Mouse (Mus musculus) olfactory bulb, adult 2 months (tissue): Measurements from ENCODE around the gene Zcchc12. TPM values are rescaled to one million over a fixed set of nuclear protein-coding genes. Genes with fewer than 3 reads are reported as not detected.

Experiments
- H3K27ac ChIP-seq: fragments of 200-500 bp; 2 replicates; pipeline ENCODE4 v1.5.1; 2012; ENCODE audit warnings: low read depth, low read length; ENCODE audit not compliant: insufficient read depth
- H3K4me1 ChIP-seq: fragments of 200-500 bp; 2 replicates; pipeline ENCODE4 v1.6.1; 2012; ENCODE audit warnings: low read length; ENCODE audit not compliant: control insufficient read depth, insufficient read depth
- H3K4me3 ChIP-seq: fragments of 200-500 bp; 2 replicates; pipeline ENCODE4 v1.5.1; 2012; ENCODE audit warnings: mild to moderate bottlenecking, low read depth, low read length, moderate library complexity; ENCODE audit not compliant: insufficient read depth
- CTCF ChIP-seq: fragments of 200-500 bp; IDR thresholded peaks from 2 replicates; pipeline ENCODE4 v1.5.1; 2012; ENCODE audit warnings: low read depth, mild to moderate bottlenecking, low read length, moderate library complexity; ENCODE audit not compliant: insufficient read depth
- POLR2A ChIP-seq: fragments of 200-500 bp; IDR thresholded peaks from 2 replicates; pipeline ENCODE4 v1.6.1; 2012; ENCODE audit warnings: mild to moderate bottlenecking, low read depth, low read length, moderate library complexity; ENCODE audit not compliant: insufficient read depth
- WGBS: fragments of 180-500 bp; shearing (Covaris S2); methylation state at CpG from one replicate; pipeline ENCODE4 v1.1.7; 2018; 5-methylcytosine and 5-hydroxymethylcytosine counted together
- polyA plus RNA-seq: library from polyadenylated mRNA; stranded (reverse); fragments of >200 nt; gene quantifications from 2 replicates; pipeline ENCODE4 v1.2.4, GENCODE M21; 2012; ENCODE audit warnings: low replicate concordance; ENCODE audit not compliant: missing spikeins, insufficient read depth, insufficient read length

Gene Zcchc12
- polyA plus RNA-seq, 1 experiment, result not detected

DNA sequence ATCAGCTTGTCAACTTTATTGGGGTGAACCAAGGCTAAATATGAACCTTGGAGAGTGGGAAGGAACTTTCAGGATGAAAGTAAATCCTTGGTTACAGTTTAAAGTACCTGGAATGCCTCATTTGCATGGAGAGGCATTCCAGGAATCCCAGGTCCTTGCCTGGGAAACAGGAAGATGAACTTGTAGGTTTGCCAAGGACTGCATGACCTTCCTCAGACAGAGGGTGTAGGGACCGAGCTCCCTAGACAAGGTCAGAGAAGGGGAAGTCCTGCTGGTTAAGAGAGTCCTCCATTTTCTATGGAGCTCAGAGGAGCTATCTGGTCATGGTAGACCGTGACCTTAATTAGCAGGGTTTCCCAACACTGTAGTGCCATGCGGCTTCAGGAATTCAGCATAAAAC lies 15.5 kb downstream of the Zcchc12 start:
- WGBS, result 90% methylated on average over 3 of the region's 3 CpGs
- Histone ChIP-seq H3K27ac (no peak overlapping the region), H3K4me1 (no peaks in the 10 kb centered on the region), H3K4me3 (no peak overlapping the region)
- no peak for TF ChIP-seq POLR2A
- TF ChIP-seq CTCF, result no peak

DNA sequence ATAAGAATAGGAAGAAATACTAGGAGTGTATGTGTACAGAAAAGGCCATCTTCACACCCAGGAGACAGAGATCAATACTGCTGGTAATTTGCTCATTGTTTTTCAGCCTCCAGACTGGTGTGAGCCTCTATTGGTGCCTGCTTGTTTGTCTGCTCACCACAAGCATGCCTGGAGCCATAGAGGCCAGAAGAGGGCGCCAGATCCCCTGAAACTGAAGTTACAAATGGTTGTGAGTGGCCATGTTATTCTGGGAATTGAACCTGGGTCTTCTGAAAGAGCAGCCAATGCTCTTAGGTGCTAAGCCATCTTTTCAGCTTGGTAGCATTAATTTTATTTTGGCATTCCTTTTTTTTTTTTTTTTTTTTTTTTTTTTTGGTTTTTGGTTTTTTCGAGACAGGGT lies 25.7 kb downstream of the Zcchc12 start:
- Histone ChIP-seq H3K27ac (no peak overlapping the region), H3K4me3 (no peak overlapping the region), H3K4me1 (no peaks in the 10 kb centered on the region)
- no peak for TF ChIP-seq CTCF
- no peak for TF ChIP-seq POLR2A
- WGBS, result 38% methylated on average over 2 of the region's 2 CpGs

DNA sequence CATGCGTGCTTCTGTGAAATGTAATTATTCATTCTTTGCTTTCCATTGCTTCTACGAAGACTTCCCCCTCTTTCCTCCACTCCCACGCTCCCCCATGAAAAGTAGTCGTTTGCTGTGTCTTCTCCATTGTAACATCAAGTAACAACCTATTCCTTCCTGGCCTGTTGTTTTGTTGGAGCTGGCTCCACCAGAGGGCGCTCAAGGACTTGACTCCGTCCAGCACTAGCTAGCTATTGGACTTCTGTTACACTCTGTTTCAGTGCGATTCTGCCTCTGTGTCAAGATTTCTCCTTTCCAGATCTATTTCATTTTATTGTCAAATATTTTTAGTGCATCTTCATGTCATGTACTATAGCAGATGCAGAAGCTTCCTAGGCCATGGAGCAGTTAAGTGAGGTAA lies 30.1 kb downstream of the Zcchc12 start:
- TF ChIP-seq POLR2A (no peak), CTCF (no peak)
- Histone ChIP-seq H3K27ac (no peak overlapping the region), H3K4me1 (no peaks in the 10 kb centered on the region), H3K4me3 (no peak overlapping the region)
- WGBS, result 15% methylated on average over 7 of the region's 7 CpGs

DNA sequence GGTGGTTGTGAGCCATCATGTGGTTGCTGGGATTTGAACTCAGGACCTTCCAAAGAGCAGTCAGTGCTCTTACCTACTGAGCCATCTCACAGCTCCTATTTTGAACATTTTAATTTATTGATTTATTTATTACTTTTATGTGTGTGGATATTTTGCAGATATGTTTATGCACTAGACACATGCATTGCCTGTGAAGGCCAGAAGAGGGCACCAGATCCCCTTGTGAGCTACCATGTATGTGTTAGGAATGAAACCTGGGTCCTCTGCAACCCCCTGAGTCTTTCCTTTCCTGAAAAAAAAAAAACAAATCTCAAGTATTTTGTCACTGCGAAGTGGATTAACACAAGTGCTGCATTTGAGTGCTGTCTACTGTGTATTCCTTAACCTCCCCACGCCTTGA lies 30.9 kb downstream of the Zcchc12 start:
- TF ChIP-seq CTCF (no peak), POLR2A (no peak)
- H3K4me1 ChIP-seq, result no peaks in the 10 kb centered on the region
- H3K27ac ChIP-seq, result no peak overlapping the region
- WGBS, result 49% methylated on average over 2 of the region's 2 CpGs
- no peak overlapping the region for H3K4me3 ChIP-seq

DNA sequence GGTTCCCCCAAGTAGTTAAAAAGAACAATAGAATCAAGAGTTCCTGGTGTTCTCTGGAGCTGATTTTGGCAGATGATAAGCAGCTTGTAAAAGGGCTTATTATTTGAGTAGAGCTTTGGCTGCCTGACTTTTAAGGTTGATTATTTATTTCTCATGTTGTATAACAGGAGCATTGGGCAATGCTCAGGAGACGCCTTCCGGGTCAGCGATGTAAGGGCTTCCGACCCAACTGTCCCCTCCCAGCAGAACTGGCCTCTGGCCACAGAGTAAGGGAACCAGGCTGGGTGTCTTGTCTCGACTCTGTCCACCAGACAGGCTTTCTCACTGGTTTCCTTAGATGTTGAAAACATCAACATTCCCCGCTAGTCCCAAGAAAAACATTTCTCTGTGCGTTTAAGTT lies 33.2 kb downstream of the Zcchc12 start:
- no peak overlapping the region for H3K27ac ChIP-seq
- no peak overlapping the region for H3K4me3 ChIP-seq
- WGBS, result 51% methylated on average over 7 of the region's 7 CpGs
- TF ChIP-seq CTCF (no peak), POLR2A (no peak)
- no peaks in the 10 kb centered on the region for H3K4me1 ChIP-seq

DNA sequence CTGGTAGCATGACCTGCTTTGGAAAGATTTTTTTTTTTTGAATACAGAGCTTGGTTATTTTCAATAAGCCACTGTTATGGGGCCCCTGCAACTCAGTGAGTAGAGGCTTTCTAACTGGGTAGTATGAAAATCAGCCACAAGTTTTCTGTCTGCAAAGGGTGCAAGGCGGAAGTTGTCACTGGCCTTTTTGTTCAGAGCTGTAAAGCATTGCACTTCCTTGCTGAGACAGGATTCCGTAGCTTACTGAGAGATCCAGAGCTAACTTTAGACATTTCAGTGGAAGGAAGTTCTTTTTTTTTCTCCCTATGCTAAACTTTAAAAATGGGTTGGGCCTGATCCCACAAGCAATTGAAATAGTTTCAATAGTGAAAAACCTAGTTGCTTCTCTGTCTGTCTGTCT lies 33.6 kb downstream of the Zcchc12 start:
- Histone ChIP-seq H3K27ac (no peak overlapping the region), H3K4me1 (no peaks in the 10 kb centered on the region), H3K4me3 (no peak overlapping the region)
- TF ChIP-seq POLR2A (no peak), CTCF (no peak)
- WGBS, result 65% methylated on average over 2 of the region's 2 CpGs

DNA sequence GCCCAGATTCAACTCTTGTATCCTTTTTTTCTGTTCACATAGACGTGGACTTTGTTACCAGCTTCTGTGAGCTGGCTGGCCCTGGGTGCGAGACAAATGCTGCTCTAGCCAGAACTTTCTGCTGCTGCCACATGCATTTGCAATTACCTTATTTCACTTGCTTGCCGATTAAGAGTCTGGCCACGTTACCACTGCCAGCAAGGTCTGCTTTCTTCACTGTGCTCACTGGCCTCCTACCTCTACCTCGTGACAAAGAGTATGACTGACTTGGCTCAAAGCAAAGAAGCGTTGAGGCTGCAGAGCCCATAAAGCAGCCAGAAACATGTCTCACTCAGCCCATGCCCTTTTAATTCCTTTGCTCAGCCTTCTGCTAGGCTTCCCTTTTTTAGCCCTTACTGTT lies 39.9 kb downstream of the Zcchc12 start:
- 62% methylated on average over 6 of the region's 6 CpGs for WGBS
- Histone ChIP-seq H3K4me3 (no peak overlapping the region), H3K27ac (no peak overlapping the region), H3K4me1 (no peaks in the 10 kb centered on the region)
- TF ChIP-seq POLR2A, result no peak
- no peak for TF ChIP-seq CTCF

Other genes with a start within 250 kb of the Zcchc12 start
- gene Il13ra1, start 83.8 kb upstream of the Zcchc12 start, polyA plus RNA-seq, result not detected in 2 replicates
- not detected in 2 replicates for gene Lonrf3, start 132.4 kb downstream of the Zcchc12 start, polyA plus RNA-seq
- gene Gm6268, start 205.4 kb downstream of the Zcchc12 start, polyA plus RNA-seq, result not detected in 2 replicates